Mouse (Mus musculus) adrenal gland, postnatal 4 days (tissue): Measurements from ENCODE around the gene Psmd3. TPM values are rescaled to one million over a fixed set of nuclear protein-coding genes. Genes with fewer than 3 reads are reported as not detected.
"Not testable (repeated sequence)": the region's sequence is repeated elsewhere in the genome, so short reads cannot be mapped to it uniquely, and the experiment has no call there.

Experiments
- DNase-seq, 2 experiments: peaks; one replicate each; pipeline ENCODE4 v3.0.0; 2021 to 2022; ENCODE audit warnings: low spot score in 2 of 2, mixed read lengths in 2 of 2
- total RNA-seq, 2 experiments: library from RNA; stranded (reverse); gene quantifications; 2 replicates each; pipeline ENCODE4 v1.2.3; 2021

Gene Psmd3
- total RNA-seq, 2 experiments from 2014 or later = 137 to 147 TPM

GRCm38 (mm10) chr11:98686976-98687375, 4.6 kb downstream of the Psmd3 start:
- no peak for DNase-seq

- no peak for DNase-seq
These were observed 5.7 kb downstream of the Psmd3 start for GRCm38 (mm10) chr11:98688009-98688408.

GRCm38 (mm10) chr11:98693201-98693600, 10.8 kb downstream of the Psmd3 start:
- no peak for DNase-seq

GRCm38 (mm10) chr11:98693746-98694145, 11.4 kb downstream of the Psmd3 start:
- DNase-seq = no peak

GRCm38 (mm10) chr11:98694301-98694700, 11.9 kb downstream of the Psmd3 start:
- no peak for DNase-seq

GRCm38 (mm10) chr11:98695408-98695807, 13.1 kb downstream of the Psmd3 start:
- no peak for DNase-seq

GRCm38 (mm10) chr11:98696454-98697216, 14.3 kb downstream of the Psmd3 start:
- DNase-seq = no peak

- DNase-seq = no peak
These were observed 14.9 kb downstream of the Psmd3 start for GRCm38 (mm10) chr11:98697225-98697624.

GRCm38 (mm10) chr11:98698849-98699640, 16.7 kb downstream of the Psmd3 start:
- no peak for DNase-seq

GRCm38 (mm10) chr11:98699911-98700310, 17.6 kb downstream of the Psmd3 start:
- DNase-seq = peak; percentile 49 to 52

GRCm38 (mm10) chr11:98701213-98701670, 18.9 kb downstream of the Psmd3 start, which contains the start of gene Csf3:
Gene Csf3, plus strand, starts transcription at chr11:98701263.
- DNase-seq = no peak

GRCm38 (mm10) chr11:98702323-98702722, 20.0 kb downstream of the Psmd3 start:
- DNase-seq = no peak

- DNase-seq = no peak
These were observed 22.7 kb downstream of the Psmd3 start for GRCm38 (mm10) chr11:98705021-98705420.

- no peak for DNase-seq
These were observed 25.3 kb downstream of the Psmd3 start for GRCm38 (mm10) chr11:98707401-98708281.

- DNase-seq = no peak
These were observed 26.1 kb downstream of the Psmd3 start for GRCm38 (mm10) chr11:98708282-98708956.

- no peak for DNase-seq
These were observed 26.8 kb downstream of the Psmd3 start for GRCm38 (mm10) chr11:98709001-98709741.

GRCm38 (mm10) chr11:98710416-98711045, 28.2 kb downstream of the Psmd3 start:
- peak; percentile 56 to 71 for DNase-seq

GRCm38 (mm10) chr11:98711046-98711434, 28.7 kb downstream of the Psmd3 start:
- DNase-seq = no peak

- DNase-seq = not testable (repeated sequence)
These were observed 29.7 kb downstream of the Psmd3 start for GRCm38 (mm10) chr11:98712009-98712408.
